Mouse (Mus musculus) hindbrain, embryonic 11.5 days (tissue): ENCODE results near the gene Flywch2. TPM values are rescaled to one million over a fixed set of nuclear protein-coding genes. Genes with fewer than 3 reads are reported as not detected.
A peak's percentile ranks its signal among the peaks of the same experiment; 100 is the strongest.

ENCODE experiments used
- ATAC-seq: fragments of 200-750 bp; cut with Nextera tagmentation; 2 replicates; pipeline ENCODE4 v1.8.0; 2017; ENCODE audit warnings: mild to moderate bottlenecking, moderate TSS enrichment, moderate library complexity; ENCODE audit not compliant: low FRiP score
- DNase-seq: peaks from one replicate; pipeline ENCODE4 v3.0.0-alpha.2; 2015; ENCODE audit warnings: low spot score
- H3K27ac ChIP-seq: fragments of 300-500 bp; sonication (generic); 2 replicates; pipeline ENCODE4 v1.5.1; 2014; ENCODE audit warnings: mild to moderate bottlenecking, low read depth, low read length
- H3K27me3 ChIP-seq: fragments of 300-500 bp; sonication (generic); 2 replicates; pipeline ENCODE4 v1.6.1; 2014; ENCODE audit warnings: mild to moderate bottlenecking, low read length, moderate library complexity, mixed read lengths; ENCODE audit not compliant: control insufficient read depth, insufficient read depth
- H3K36me3 ChIP-seq: fragments of 300-500 bp; sonication (generic); 2 replicates; pipeline ENCODE4 v1.6.1; 2014; ENCODE audit warnings: mild to moderate bottlenecking, low read length, moderate library complexity, mixed read lengths; ENCODE audit not compliant: control insufficient read depth, insufficient read depth
- H3K4me1 ChIP-seq: fragments of 300-500 bp; sonication (generic); replicated peaks from 2 replicates; pipeline ENCODE4 v1.6.1; 2014; ENCODE audit warnings: low read length, mixed read lengths; ENCODE audit not compliant: control insufficient read depth, insufficient read depth
- H3K4me2 ChIP-seq: fragments of 300-500 bp; sonication (generic); replicated peaks from 2 replicates; pipeline ENCODE4 v1.6.1; 2014; ENCODE audit warnings: mild to moderate bottlenecking, low read depth, low read length
- H3K4me3 ChIP-seq: fragments of 300-500 bp; sonication (generic); 2 replicates; pipeline ENCODE4 v1.5.1; 2014; ENCODE audit warnings: low read depth, low read length
- H3K9ac ChIP-seq: fragments of 300-500 bp; sonication (generic); 2 replicates; pipeline ENCODE4 v1.6.1; 2014; ENCODE audit warnings: low read depth, low read length
- H3K9me3 ChIP-seq: fragments of 300-500 bp; sonication (generic); 2 replicates; pipeline ENCODE4 v1.6.1; 2016; ENCODE audit warnings: low read length; ENCODE audit not compliant: control insufficient read depth
- WGBS: fragments of 180-500 bp; shearing (Covaris S2); extraction: QIAGEN DNeasy Blood & Tissue Kit; methylation state at CpG from one replicate; pipeline ENCODE4 v1.1.7; 2014; 5-methylcytosine and 5-hydroxymethylcytosine counted together
- polyA plus RNA-seq: library from polyadenylated mRNA; unstranded; fragments of >200 nt; fragmentation: Nextera tagmentation; extraction: Ambion mirVana; gene quantifications from 2 replicates; pipeline ENCODE4 v1.2.1, GENCODE M21; 2014

The Flywch2 gene
- polyA plus RNA-seq, 1 experiment from 2014 or later, result 27.7 TPM

GRCm38 (mm10) chr17:23742941-23743340 is 42.9 kb downstream of the Flywch2 start:
- H3K9me3 ChIP-seq, result no peaks in the 10 kb centered on the region
- WGBS, result 71% methylated on average over 12 of the region's 12 CpGs
- no peak overlapping the region for H3K4me2 ChIP-seq
- H3K27ac ChIP-seq, result no peak overlapping the region
- no peak for ATAC-seq
- H3K9ac ChIP-seq, result no peak overlapping the region
- DNase-seq, result no peak
- H3K4me3 ChIP-seq, result no peak overlapping the region
- peaks cover 18% of the 10 kb centered on the region for H3K4me1 ChIP-seq
- H3K27me3 ChIP-seq, result peaks cover 72% of the 10 kb centered on the region
- no peaks in the 10 kb centered on the region for H3K36me3 ChIP-seq

DNA sequence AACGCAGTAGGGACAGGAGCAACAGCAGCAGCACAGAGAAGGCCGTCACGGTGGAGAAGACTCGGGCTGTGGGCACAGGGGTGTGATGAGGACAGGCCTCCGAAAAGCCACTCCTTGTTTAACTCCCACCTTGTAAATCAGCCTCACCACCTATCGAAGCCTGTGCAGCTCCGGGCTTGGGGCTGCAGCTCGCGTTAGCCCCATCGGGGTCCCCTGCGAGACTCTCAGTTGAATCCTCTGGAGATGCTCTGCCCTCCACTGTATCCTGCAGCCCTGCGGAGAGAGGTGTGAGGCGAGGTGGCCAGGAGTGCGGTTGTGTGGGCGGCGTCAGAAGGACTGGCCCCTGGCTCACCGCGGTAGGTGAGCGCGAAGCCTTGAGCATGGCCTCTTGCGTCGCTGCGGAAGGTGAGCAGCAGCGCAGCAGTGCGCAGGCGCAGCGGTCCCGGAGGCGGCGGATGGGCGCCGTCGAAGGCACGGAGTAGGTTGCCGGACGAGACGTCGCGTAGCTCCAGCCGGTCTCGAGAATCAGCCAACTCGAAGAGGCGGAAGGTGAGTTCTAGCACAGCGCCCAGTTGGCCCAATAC is 43.6 kb downstream of the Flywch2 start:
- H3K4me1 ChIP-seq, result peaks cover 19% of the 10 kb centered on the region
- peak; percentile 54 for DNase-seq
- H3K27me3 ChIP-seq, result peaks cover 68% of the 10 kb centered on the region
- no peak overlapping the region for H3K9ac ChIP-seq
- no peak overlapping the region for H3K27ac ChIP-seq
- ATAC-seq, result no peak
- H3K4me2 ChIP-seq, result peak overlapping the region; percentile 2; the same call in 1 of the 2 replicates
- H3K4me3 ChIP-seq, result no peak overlapping the region
- no peaks in the 10 kb centered on the region for H3K36me3 ChIP-seq
- WGBS, result 7% methylated on average over 44 of the region's 44 CpGs
- no peaks in the 10 kb centered on the region for H3K9me3 ChIP-seq

DNA sequence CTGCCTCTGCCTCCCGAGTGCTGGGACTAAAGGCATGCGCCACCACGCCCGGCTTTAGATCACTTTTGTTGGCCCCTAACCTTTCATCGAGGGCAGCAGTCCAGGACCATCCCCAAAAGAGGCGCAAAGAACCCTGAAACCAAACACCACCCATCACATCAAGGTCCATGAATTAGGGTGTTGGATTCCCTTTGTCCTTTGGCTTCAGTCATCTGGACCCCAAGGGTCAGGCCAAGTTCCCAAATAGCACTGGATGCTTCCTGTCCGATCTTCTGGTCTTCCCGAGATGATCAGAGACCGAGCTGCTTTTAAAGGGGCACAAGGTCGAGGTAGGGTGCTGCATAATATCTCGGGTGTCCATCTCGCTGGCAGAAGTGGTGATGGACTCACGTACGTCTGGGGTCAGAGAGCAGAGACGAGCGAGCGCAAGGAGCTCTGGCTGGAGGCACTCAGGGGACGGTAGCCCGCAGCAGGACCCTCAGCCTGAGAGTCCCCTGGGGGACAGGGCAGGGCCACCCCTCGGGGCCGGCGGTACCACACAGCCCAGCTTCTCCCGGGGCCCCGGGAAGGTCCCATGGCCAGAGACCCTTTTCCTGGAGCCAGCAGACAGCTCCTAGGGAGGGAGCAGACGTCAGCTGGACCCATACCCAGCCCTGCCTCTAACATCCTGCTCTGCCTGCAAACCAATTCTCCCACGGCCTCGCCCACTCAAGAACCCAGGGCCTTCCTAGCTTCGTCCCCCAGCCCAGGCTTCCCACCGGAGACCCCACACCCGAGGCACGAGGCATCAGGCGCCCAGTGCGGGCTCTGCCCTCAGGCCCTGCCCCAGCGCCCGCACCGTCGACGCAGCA is 44.3 kb downstream of the Flywch2 start:
- peaks cover 63% of the 10 kb centered on the region for H3K27me3 ChIP-seq
- no peak overlapping the region for H3K4me2 ChIP-seq
- no peak overlapping the region for H3K4me3 ChIP-seq
- H3K9me3 ChIP-seq, result no peaks in the 10 kb centered on the region
- H3K27ac ChIP-seq, result no peak overlapping the region
- ATAC-seq (no peak), DNase-seq (no peak)
- 46% methylated on average over 38 of the region's 38 CpGs for WGBS
- peaks cover 19% of the 10 kb centered on the region for H3K4me1 ChIP-seq
- H3K36me3 ChIP-seq, result no peaks in the 10 kb centered on the region
- H3K9ac ChIP-seq, result no peak overlapping the region

DNA sequence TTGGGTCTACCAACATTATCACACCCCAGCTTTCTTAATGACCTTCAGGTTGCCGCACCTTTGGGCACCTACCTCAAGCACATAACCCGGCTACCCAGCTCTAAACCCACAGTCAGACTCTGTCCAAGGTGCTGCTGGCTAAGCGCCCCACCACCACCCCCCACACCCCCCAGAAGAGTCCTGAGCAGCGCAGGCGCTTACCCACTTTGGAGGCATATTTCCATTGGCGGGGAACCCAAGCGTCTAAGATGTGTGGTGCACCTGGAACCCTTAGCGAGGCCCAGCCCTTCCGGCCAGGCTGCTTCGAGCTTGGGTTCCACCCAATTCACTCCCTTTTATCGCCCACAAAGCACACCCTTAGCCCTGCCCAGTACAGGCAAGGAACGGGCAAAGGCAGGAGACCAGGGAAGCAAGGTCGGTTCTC is 45.3 kb downstream of the Flywch2 start, which contains the start of gene Paqr4:
Gene Paqr4, minus strand, starts transcription at position 270 of the 424 bp plus-strand sequence.
- DNase-seq (no peak), ATAC-seq (no peak; the same call in 1 of the 2 replicates)
- Histone ChIP-seq H3K27ac (peak within 1 kb of the TSS; percentile 82), H3K4me2 (peak within 1 kb of the TSS; percentile 99), H3K9me3 (no peaks in the 10 kb centered on the region), H3K4me1 (peaks cover 11% of the 10 kb centered on the region), H3K27me3 (peaks cover 53% of the 10 kb centered on the region), H3K36me3 (no peaks in the 10 kb centered on the region), H3K9ac (peak within 1 kb of the TSS; percentile 74), H3K4me3 (peak within 1 kb of the TSS; percentile 60)
- 10% methylated on average over 13 of the region's 13 CpGs for WGBS

DNA sequence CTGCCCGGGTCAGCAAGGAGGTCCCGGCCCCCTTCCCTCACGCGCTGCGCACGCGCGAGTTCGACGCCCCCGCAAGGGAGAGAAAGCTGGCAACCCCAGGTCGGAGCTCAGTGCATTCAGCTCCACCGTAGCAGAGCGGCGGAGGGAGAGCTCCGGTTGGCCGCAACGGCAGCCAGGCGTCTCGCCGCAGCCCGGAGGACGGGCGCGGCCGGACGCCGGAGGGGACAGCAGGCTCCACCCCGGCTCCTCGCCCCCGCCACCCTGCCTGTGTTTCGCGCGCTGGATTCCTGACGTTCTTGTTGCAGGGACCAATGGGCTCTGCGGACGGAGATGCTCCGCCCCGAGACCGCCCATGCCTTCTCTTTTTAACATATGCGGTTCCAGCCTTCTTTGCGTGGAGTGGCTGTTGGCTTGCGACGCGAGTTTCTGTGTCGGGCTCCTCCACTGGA is 45.7 kb downstream of the Flywch2 start:
- peaks cover 11% of the 10 kb centered on the region for H3K4me1 ChIP-seq
- H3K9me3 ChIP-seq, result no peaks in the 10 kb centered on the region
- peaks cover 48% of the 10 kb centered on the region for H3K27me3 ChIP-seq
- peak overlapping the region; percentile 74 for H3K9ac ChIP-seq
- H3K4me2 ChIP-seq, result peak overlapping the region; percentile 99
- DNase-seq, result peak; percentile 87
- H3K27ac ChIP-seq, result peak overlapping the region; percentile 82
- H3K4me3 ChIP-seq, result peak overlapping the region; percentile 60
- peak; percentile 84 for ATAC-seq
- H3K36me3 ChIP-seq, result no peaks in the 10 kb centered on the region
- WGBS, result 2% methylated on average over 35 of the region's 46 CpGs

DNA sequence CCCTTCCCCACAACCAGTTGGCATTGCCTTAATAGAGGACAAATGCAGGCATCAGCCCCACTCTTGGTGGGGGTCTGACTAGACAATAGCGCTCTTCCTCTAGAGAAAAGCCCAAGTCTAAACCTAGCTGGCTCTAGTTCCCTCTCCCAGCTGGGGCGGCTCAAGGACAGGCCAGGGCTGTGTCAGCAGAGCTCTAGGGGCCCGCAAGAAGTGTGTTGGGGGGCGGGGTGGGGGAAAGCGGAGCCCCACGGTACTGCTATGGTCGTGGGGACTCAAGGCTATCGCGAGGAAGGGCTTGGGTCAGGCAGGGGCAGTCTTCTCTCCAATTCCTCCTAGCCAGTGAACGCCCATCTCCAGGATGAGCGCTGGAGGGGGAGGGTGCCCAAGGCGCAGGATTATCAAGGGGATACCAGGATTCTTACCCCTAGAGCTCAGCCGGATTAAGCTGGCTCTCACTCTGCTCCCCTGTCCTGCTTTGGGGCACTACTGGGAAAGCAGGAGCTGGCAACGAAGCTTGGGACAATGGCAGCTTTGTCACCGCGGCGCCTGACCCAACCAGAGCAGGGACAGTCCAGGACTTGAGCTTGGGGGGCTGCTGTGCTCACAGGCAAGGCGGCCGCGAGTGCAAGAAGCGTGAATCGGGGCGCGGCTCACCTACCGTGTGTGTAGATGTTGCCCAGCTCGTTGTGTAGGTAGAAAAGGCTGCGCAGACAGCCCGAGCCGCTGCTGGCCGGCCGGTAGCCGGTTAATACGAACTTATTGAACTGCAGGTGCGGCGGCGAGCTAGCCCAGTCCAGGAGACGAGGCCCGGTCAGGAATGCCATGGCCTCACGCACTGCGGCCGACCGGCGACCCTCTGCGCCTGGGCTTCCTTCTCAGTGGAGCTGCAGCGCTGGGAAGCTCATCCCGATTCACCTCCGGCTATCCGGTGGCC is 46.4 kb downstream of the Flywch2 start:
- WGBS, result 1% methylated on average over 47 of the region's 48 CpGs
- H3K4me2 ChIP-seq, result peak overlapping the region; percentile 99
- DNase-seq, result no peak
- H3K9ac ChIP-seq, result peak overlapping the region; percentile 74
- H3K27ac ChIP-seq, result peak overlapping the region; percentile 82
- H3K27me3 ChIP-seq, result peaks cover 41% of the 10 kb centered on the region
- no peaks in the 10 kb centered on the region for H3K9me3 ChIP-seq
- H3K36me3 ChIP-seq, result no peaks in the 10 kb centered on the region
- peak overlapping the region; percentile 60 for H3K4me3 ChIP-seq
- H3K4me1 ChIP-seq, result peaks cover 7% of the 10 kb centered on the region
- ATAC-seq, result peak; percentile 56

DNA sequence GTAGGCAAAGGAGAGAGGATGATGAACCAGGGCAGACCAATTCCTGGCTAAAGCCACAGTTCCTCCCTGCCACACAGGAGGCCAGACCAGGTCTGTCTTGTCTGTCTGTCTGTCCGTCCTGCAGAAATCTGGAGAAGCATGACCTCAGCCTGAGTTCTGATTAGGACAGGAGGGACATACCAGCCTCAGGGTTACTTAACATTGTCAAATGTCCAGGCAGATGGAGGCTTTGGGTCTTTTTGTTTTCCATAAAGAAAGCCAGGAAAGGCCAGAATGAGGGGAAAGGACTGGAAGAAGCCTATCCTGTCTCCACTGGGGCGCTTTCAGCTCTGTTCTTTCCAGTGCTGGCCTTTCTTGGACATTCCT is 47.1 kb downstream of the Flywch2 start:
- 30% methylated on average over 2 of the region's 2 CpGs for WGBS
- DNase-seq (peak; percentile 11), ATAC-seq (no peak)
- Histone ChIP-seq H3K27ac (peak overlapping the region; percentile 82; the same call in 1 of the 2 replicates), H3K27me3 (peaks cover 35% of the 10 kb centered on the region), H3K9me3 (no peaks in the 10 kb centered on the region), H3K4me1 (peaks cover 7% of the 10 kb centered on the region), H3K4me3 (peak overlapping the region; percentile 60), H3K9ac (peak overlapping the region; percentile 74), H3K36me3 (no peaks in the 10 kb centered on the region), H3K4me2 (peak overlapping the region; percentile 99)
